Mouse (Mus musculus) inflammation-experienced regulatory T-cells, adult 6 months (primary cell): ENCODE data around the gene Igfbp7. TPM values are rescaled to one million over a fixed set of nuclear protein-coding genes. Genes with fewer than 3 reads are reported as not detected.

Experiments
- ATAC-seq: one replicate; pipeline ENCODE4 v1.8.0; 2017
- polyA plus RNA-seq, 3 experiments: library from polyadenylated mRNA; unstranded; fragments of 100-300 nt; shearing (Covaris generic); gene quantifications; one replicate each; pipeline ENCODE4 v1.2.1; 2017

Gene Igfbp7
- polyA plus RNA-seq, 3 experiments from 2014 or later, result 0.32 to 0.83 TPM; not detected in 1

GRCm38 (mm10) chr5:77379434-77380135 is 28.3 kb downstream of the Igfbp7 start:
- ATAC-seq, result no peak

- no peak for ATAC-seq
Measured at GRCm38 (mm10) chr5:77378027-77378426, 29.8 kb downstream of the Igfbp7 start.

- no peak for ATAC-seq
Measured at GRCm38 (mm10) chr5:77375546-77375945, 32.3 kb downstream of the Igfbp7 start.

- ATAC-seq, result no peak
Measured at GRCm38 (mm10) chr5:77374945-77375344, 32.9 kb downstream of the Igfbp7 start.

- peak; percentile 91 for ATAC-seq
Measured at GRCm38 (mm10) chr5:77372778-77373177, 35.1 kb downstream of the Igfbp7 start.

GRCm38 (mm10) chr5:77372242-77372641 is 35.6 kb downstream of the Igfbp7 start:
- ATAC-seq, result no peak

- ATAC-seq, result no peak
Measured at GRCm38 (mm10) chr5:77370378-77370892, 37.4 kb downstream of the Igfbp7 start.

- ATAC-seq, result no peak
Measured at GRCm38 (mm10) chr5:77369394-77369793, 38.4 kb downstream of the Igfbp7 start.

GRCm38 (mm10) chr5:77368194-77368593 is 39.6 kb downstream of the Igfbp7 start:
- ATAC-seq, result no peak

- no peak for ATAC-seq
Measured at GRCm38 (mm10) chr5:77367682-77368081, 40.2 kb downstream of the Igfbp7 start.

GRCm38 (mm10) chr5:77367145-77367544 is 40.7 kb downstream of the Igfbp7 start:
- no peak for ATAC-seq

GRCm38 (mm10) chr5:77366313-77366712 is 41.5 kb downstream of the Igfbp7 start:
- ATAC-seq, result no peak

- no peak for ATAC-seq
Measured at GRCm38 (mm10) chr5:77364443-77365038, 43.3 kb downstream of the Igfbp7 start.

GRCm38 (mm10) chr5:77363650-77364049 is 44.2 kb downstream of the Igfbp7 start:
- no peak for ATAC-seq

GRCm38 (mm10) chr5:77362120-77362519 is 45.7 kb downstream of the Igfbp7 start:
- no peak for ATAC-seq

GRCm38 (mm10) chr5:77361006-77361405 is 46.8 kb downstream of the Igfbp7 start:
- no peak for ATAC-seq

- no peak for ATAC-seq
Measured at GRCm38 (mm10) chr5:77359971-77360370, 47.9 kb downstream of the Igfbp7 start.

- ATAC-seq, result no peak
Measured at GRCm38 (mm10) chr5:77358347-77358746, 49.5 kb downstream of the Igfbp7 start.

- peak; percentile 81 for ATAC-seq
Measured at GRCm38 (mm10) chr5:77357405-77358149, 50.3 kb downstream of the Igfbp7 start.

GRCm38 (mm10) chr5:77355307-77356265 is 52.3 kb downstream of the Igfbp7 start:
- no peak for ATAC-seq

- ATAC-seq, result peak; percentile 73
Measured at GRCm38 (mm10) chr5:77354361-77354787, 53.5 kb downstream of the Igfbp7 start.

GRCm38 (mm10) chr5:77351691-77352090 is 56.1 kb downstream of the Igfbp7 start:
- no peak for ATAC-seq
